Mouse (Mus musculus): ENCODE results near the gene Amotl2.

The Amotl2 gene

GRCm38 (mm10) chr9:102716481-102717163, at the start of gene Amotl2:
Gene Amotl2, plus strand, starts transcription at chr9:102716672.
- DNase-seq (ENCODE audit: low spot score) = no peak

DNA sequence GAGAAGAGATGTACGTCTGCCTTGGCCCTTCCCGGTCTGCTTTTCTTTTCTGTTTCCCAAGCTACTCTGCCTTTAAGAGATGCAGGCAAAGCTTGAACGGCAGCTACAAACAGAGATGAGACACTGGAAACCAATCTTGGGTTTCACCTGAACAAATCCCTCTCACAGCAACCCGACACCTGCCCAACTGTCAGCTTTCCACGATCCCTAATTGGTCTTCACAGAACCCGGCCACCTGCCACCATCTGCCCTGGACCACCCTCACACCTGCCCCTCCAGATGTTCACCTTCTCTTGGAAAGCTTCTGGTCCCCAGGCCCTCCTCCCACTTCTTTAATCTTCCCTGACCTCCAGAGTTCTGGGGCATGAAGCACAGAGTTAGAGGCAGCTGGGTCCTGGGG, 48.4 kb upstream of the Amotl2 start:
- no peak for DNase-seq (ENCODE audit: low spot score)

DNA sequence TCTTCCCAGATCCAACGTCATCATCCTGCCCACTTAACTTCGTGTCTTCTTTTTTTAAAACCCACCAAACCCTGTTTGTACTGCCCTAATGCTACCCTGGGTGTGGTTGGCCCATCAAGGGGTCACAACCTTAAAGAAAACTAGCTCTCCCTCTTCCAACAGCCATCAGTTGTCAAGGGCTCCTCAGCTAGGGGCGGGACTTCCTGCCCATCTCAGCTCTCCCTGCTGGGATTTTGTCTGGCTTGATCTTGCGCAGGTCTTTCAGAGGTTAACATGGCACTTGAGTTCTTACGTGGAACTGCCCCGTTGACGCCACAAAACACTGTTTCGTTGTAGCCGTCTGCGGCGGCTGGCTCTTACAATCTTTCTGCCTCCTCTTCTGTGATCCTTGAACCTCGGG, 47.6 kb upstream of the Amotl2 start:
- DNase-seq (ENCODE audit: low spot score) = no peak

GRCm38 (mm10) chr9:102673381-102673780, 43.1 kb upstream of the Amotl2 start:
- DNase-seq (ENCODE audit: low spot score) = no peak

GRCm38 (mm10) chr9:102675922-102676321, 40.5 kb upstream of the Amotl2 start:
- DNase-seq (ENCODE audit: low spot score) = no peak

DNA sequence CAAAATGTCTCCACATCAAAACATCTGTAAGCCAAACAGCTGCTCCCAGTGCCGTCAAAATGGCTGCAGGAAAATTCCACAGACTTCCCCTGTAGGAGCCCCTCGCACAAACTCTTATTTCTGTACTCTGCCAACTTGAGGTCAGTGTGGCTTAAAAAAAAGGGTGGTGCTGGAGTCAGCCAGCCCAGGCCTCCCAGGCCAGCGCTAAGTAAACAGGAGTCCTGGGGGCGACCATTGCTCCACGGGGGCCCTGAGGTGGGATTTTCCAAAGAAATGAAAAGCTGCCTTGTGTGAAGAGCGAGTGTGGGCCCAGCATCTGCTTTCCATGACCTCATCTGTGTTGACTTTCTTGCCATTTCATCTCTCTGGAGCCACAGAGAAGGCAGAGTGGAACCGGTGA, 35.0 kb upstream of the Amotl2 start:
- DNase-seq (ENCODE audit: low spot score) = no peak

GRCm38 (mm10) chr9:102687943-102688342, 28.5 kb upstream of the Amotl2 start:
- no peak for DNase-seq (ENCODE audit: low spot score)

GRCm38 (mm10) chr9:102689406-102689939, 27.0 kb upstream of the Amotl2 start:
- DNase-seq (ENCODE audit: low spot score) = no peak

DNA sequence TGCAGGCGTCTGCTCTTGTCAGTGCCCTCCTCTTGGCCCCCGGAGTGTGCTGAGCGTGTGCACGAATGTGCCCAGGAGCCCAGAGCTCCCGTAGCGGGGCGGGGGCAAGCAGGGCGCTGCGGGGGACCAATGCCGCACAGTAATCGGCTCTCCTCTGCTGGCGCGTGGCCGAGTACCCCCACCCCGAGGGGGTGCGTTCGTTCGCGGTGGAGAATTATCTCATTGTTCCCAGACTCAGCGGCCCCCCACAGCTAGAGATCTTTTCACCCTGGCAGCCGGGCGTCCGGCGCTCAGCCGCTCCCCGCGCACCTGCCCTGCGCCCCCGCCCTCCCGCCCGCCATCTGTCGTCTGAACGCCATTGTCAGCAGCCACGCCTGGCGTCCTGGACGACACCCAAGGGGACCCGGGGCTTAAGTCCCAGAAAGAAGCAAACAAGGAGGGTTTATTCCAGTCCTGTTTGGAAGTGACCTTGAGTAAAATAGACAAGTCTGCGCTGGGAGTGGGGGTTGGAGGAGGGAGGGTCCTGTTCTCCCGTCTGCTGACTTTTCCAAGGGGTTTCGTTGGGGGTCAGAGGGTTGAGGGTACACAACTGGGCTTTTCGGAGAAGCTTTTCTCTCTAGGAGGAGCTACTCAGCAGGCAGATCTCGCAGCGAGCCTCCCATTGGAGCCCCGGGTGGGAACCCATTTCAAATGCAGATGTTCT, 26.4 kb upstream of the Amotl2 start:
- DNase-seq (ENCODE audit: low spot score) = no peak

DNA sequence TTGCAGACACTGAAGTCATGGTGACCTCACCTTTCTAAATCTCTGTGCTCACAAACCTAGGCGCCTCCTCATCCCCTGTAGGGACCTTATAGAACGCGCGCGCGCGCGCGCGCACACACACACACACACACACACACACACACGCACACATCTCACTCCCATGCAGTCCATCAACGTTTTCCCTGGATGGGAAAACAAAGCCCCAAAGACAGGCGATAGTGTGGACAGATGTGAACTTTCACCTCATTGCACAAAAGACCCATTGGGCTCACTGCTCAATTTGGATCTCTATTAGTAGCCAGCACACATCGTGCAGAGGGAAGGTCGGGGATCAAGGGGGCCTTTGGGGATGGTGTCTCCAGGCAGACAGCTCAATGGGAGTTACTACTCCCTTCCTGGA, 25.6 kb upstream of the Amotl2 start:
- DNase-seq (ENCODE audit: low spot score) = no peak

- no peak for DNase-seq (ENCODE audit: low spot score)
These were observed 23.7 kb upstream of the Amotl2 start for GRCm38 (mm10) chr9:102692564-102693475.

GRCm38 (mm10) chr9:102701042-102701441, 15.4 kb upstream of the Amotl2 start:
- no peak for DNase-seq (ENCODE audit: low spot score)

GRCm38 (mm10) chr9:102709504-102710135, 6.9 kb upstream of the Amotl2 start:
- DNase-seq (ENCODE audit: low spot score) = no peak

GRCm38 (mm10) chr9:102710520-102710919, 6.0 kb upstream of the Amotl2 start:
- no peak for DNase-seq (ENCODE audit: low spot score)

GRCm38 (mm10) chr9:102713797-102714196, 2.7 kb upstream of the Amotl2 start:
- DNase-seq (ENCODE audit: low spot score) = no peak

- DNase-seq (ENCODE audit: low spot score) = no peak
These were observed 1.5 kb upstream of the Amotl2 start for GRCm38 (mm10) chr9:102714893-102715505.

DNA sequence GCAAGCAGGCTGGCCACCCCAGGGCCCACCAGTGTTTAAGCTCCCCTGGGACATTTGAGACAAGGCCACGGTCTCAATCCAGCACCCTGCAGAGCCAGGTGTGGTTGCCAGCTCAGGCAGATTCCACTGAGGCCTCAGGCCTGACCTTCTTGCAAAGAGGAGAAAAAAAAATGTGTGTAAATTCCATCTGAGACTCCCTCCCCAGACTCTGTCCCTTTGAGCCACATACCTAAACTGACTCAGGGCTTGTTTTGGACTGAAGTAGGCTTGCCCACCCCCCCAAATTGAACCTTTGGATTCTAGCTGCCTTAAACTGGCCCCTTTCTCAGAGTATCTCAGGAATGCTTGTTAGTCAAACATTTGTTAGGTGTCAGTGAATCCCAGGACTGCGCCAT, 969 bp upstream of the Amotl2 start:
- DNase-seq (ENCODE audit: low spot score) = no peak

GRCm38 (mm10) chr9:102717164-102717885, 853 bp downstream of the Amotl2 start:
- peak; percentile 89 for DNase-seq (ENCODE audit: low spot score)

DNA sequence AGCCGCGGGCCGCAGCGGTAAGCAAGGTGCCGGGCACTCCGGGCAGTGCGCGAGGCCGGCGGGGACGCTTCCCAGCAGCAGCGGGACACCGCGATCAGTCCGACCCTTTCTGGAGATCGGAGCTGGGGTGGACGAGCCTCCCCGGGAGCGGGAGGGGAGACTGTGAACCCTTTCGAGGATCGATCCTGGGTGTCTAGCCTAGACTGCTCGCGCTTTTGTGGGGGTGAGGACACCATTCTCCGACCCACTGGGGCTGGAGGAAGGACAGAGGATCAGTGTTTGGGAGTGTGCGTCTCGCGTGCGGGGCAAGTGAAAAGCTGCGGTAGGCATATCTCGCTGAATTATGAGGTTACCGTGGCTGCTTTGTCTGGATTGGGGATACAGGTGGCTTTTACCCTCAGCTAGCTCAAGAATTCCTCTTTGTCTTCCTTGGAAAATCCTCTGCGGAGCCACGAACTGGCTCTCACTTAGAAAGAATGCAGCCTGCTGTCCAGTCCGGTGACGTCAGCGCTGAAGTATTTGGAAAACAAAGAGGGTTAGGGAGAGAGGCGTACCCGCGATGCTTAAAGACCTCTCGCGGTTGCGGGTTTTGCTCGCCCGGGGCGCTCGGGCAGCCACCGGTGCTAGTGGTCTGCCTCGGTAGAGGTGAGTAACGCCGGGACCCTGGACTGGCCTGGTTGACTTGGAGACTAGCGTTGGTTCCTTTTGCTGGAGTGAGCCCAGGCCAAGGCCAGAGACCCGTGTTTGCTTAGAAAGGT, 1.6 kb downstream of the Amotl2 start:
- DNase-seq (ENCODE audit: low spot score) = peak; percentile 76

DNA sequence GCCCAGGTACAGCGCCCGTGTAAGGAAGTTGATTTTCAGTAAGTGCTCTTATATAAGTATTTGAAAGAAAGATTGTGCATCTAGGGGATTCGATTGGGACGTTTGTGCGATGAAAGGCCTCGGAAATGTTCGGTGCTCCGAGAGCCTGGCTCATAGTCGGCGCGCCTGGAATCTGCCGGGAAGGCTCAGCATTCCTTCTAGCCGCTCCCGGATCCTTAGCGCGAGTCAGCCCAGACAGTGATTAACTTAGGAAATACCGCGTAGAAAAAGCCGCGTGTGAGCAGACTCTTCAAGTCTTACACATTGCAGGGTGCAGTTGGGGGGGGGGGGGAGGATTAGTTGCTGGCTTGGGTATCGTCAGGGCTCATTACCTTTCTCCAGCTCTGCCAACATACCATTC, 2.2 kb downstream of the Amotl2 start:
- no peak for DNase-seq (ENCODE audit: low spot score)

All from ovary, adult 18-20 months (tissue).